Mouse (Mus musculus): ENCODE data around the gene Cyct. TPM values are rescaled to one million over a fixed set of nuclear protein-coding genes. Genes with fewer than 3 reads are reported as not detected.

Cyct gene
- total RNA-seq, 1 experiment from 2014 or later = not detected

DNA sequence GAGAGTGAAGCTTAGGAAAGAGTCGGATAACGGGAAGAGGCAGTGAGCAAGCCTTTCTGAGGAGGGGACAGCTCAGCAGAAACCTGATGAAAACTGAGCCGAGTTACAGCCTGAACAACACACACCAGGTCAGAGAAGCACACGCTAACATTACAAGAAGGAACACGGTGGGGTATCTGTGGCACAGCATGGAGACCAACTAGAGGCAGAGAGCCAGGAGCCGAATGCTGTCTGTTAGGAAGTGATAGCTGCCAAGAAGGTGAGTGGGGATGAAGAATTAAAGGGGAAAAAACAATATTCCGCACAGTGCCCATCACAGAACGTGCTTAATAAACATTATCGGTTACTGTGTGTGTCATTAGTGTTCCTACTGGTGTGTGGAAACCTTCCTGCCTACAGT lies 18.1 kb downstream of the Cyct start:
- ATAC-seq (ENCODE audit: extremely low read depth, insufficient number of reproducible peaks, low FRiP score, poor library complexity, severe bottlenecking) = no peak

- ATAC-seq (ENCODE audit: extremely low read depth, insufficient number of reproducible peaks, low FRiP score, poor library complexity, severe bottlenecking) = no peak
These were observed 21.8 kb downstream of the Cyct start, which contains the start of gene Pde11a for GRCm38 (mm10) chr2:76338215-76339156. Pde11a (minus strand) TSS chr2:76338774.

GRCm38 (mm10) chr2:76334596-76334995 lies 25.7 kb downstream of the Cyct start:
- ATAC-seq (ENCODE audit: extremely low read depth, insufficient number of reproducible peaks, low FRiP score, poor library complexity, severe bottlenecking) = no peak

DNA sequence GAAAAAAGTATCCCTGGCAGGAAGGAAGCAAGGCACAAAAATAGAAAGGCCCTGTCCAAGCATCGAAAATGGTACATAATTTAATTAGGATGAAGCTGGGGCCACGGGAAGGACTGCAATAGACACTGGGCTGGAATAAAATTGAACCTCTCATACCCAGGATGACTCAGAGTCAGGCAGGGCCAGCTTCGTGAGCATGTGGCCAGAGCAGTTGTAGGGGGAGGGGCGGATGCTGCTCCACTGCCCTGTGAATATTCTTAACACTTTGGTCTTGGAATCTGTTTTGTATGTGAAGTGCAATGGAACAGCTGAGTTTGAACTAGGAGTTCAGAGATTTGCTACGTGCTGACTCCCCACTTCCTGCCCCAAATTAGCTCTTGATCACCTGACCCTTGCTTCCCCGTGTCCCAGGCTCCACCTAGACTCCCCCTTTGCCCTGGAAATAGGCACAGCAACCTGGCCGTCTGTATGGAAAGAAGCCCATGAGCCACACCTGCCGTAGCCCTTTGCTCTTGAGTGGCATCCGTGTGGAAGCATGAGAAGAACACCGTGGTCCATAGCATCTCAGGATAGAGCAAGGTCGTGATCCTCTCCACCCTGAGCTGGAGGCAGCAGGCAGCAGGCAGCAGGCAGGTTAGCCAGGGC lies 28.0 kb downstream of the Cyct start:
- ATAC-seq (ENCODE audit: extremely low read depth, insufficient number of reproducible peaks, low FRiP score, poor library complexity, severe bottlenecking) = no peak

DNA sequence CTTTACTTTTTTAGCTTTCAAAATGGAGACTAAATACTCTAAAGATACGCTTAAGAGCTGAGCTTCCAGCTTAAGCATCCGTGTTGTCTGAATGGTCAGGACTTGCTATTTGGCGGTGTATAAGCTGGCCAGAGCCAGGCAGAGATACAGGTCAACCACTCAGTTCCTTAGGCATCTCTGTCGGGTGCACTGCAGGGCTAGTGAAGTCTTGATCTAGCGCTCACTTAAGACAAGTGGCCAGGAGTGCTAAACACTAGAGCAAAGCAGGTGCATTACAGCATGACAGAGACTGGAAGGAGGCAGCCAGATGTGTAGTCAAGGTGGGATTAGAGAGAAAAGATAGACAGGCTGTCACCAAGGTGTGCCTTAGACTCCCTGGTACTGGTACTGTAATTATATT lies 30.2 kb downstream of the Cyct start:
- no peak for ATAC-seq (ENCODE audit: extremely low read depth, insufficient number of reproducible peaks, low FRiP score, poor library complexity, severe bottlenecking)

GRCm38 (mm10) chr2:76326161-76326560 lies 34.1 kb downstream of the Cyct start:
- ATAC-seq (ENCODE audit: extremely low read depth, insufficient number of reproducible peaks, low FRiP score, poor library complexity, severe bottlenecking) = no peak

GRCm38 (mm10) chr2:76324463-76324862 lies 35.8 kb downstream of the Cyct start:
- no peak for ATAC-seq (ENCODE audit: extremely low read depth, insufficient number of reproducible peaks, low FRiP score, poor library complexity, severe bottlenecking)

GRCm38 (mm10) chr2:76323185-76323875 lies 36.9 kb downstream of the Cyct start:
- no peak for ATAC-seq (ENCODE audit: extremely low read depth, insufficient number of reproducible peaks, low FRiP score, poor library complexity, severe bottlenecking)

GRCm38 (mm10) chr2:76320336-76320735 lies 39.9 kb downstream of the Cyct start:
- no peak for ATAC-seq (ENCODE audit: extremely low read depth, insufficient number of reproducible peaks, low FRiP score, poor library complexity, severe bottlenecking)

GRCm38 (mm10) chr2:76319231-76319630 lies 41.0 kb downstream of the Cyct start:
- no peak for ATAC-seq (ENCODE audit: extremely low read depth, insufficient number of reproducible peaks, low FRiP score, poor library complexity, severe bottlenecking)

Other genes starting within 250 kb of the Cyct start
- 0.12 TPM in 1 of 2 replicates, not detected in the other for gene Pde11a, start 21.7 kb downstream of the Cyct start, total RNA-seq (2017)
- gene Rbm45, start 9.5 kb upstream of the Cyct start, total RNA-seq (2017) = 35.8 and 39.7 TPM in 2 replicates
- not detected in 2 replicates for gene Osbpl6, start 46.1 kb upstream of the Cyct start, total RNA-seq (2017)

All from neutrophil, adult 5-6 weeks (primary cell).